Mouse (Mus musculus): Measurements from ENCODE around the gene Tbx4.

The Tbx4 gene

GRCm38 (mm10) chr11:85885665-85886428, at the start of gene Tbx4:
Gene Tbx4, plus strand, starts transcription at chr11:85886422.
- no peak for DNase-seq (ENCODE audit: low read depth, low spot score)

GRCm38 (mm10) chr11:85836523-85837290, 49.5 kb upstream of the Tbx4 start:
- no peak for DNase-seq (ENCODE audit: low read depth, low spot score)

- no peak for DNase-seq (ENCODE audit: low read depth, low spot score)
Measured at GRCm38 (mm10) chr11:85837291-85837647, 49.0 kb upstream of the Tbx4 start.

DNA sequence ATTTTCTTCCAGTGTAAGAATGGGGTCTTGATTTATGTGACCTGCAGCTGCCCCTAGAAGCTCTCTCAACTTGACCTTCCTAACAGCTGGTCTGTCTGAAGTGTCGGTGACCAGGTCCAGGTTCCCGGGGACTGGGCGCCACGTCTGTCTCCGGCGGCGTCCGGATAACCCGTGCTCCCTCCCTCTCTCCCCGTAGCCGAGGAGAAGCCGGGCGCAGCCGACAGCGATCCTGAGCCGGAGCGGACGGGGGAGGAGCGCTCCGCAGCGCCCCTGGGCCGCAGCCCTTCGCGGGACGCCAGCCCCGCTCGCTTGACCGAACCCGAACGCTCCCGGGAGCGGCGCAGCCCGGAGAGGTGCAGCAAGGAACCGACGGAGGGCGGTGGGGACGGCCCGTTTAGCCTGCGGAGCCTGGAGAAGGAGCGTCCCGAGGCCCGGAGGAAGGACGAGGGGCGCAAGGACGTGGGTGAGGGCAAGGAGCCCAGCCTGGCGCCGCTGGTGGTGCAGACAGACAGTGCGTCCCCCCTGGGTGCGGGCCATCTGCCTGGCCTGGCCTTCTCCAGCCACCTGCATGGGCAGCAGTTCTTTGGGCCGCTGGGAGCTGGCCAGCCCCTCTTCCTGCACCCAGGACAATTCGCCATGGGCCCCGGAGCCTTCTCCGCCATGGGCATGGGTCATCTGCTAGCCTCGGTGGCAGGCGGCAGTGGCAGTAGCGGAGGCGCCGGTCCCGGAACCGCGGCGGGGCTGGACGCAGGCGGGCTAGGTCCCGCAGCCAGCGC, 48.4 kb upstream of the Tbx4 start:
- no peak for DNase-seq (ENCODE audit: low read depth, low spot score)

- DNase-seq (ENCODE audit: low read depth, low spot score), result no peak
Measured at GRCm38 (mm10) chr11:85838424-85839257, 47.6 kb upstream of the Tbx4 start.

DNA sequence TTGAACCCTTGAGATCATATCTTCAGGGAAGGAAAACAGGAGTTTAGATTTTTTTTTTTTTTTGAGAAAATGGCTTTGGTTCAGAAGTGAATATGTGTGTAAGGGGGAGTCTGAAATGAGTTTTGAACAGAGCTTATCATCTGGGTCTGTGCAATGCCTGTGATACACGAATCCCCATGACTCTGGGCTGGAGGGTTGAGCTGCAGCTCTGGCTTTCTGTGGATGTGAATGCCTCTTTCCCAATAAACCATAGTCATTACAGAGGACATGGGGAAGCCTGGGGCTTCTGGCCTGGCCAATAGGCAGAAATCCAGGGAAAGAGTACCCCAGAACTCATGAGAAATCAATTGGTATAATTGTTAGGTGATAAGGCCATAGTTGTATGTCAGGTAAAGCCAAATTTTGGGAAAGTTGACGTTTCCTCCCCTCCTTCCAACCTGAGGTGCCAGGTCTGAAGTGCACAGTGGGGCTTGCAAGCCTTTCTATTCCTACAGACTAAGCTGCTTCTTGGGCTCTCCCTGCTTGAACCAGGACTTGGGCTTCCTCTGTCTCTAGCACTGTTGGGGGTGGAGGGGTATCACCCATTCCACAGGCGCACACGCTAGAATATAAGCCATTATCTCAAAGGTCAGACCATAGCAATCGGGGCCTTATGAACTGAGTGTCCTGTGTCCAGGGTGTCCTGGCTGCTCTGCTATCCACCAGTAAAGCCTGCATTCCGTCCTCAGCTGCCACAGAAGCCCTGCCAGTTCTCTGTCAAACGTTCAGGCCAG, 46.8 kb upstream of the Tbx4 start:
- DNase-seq (ENCODE audit: low read depth, low spot score), result no peak

DNA sequence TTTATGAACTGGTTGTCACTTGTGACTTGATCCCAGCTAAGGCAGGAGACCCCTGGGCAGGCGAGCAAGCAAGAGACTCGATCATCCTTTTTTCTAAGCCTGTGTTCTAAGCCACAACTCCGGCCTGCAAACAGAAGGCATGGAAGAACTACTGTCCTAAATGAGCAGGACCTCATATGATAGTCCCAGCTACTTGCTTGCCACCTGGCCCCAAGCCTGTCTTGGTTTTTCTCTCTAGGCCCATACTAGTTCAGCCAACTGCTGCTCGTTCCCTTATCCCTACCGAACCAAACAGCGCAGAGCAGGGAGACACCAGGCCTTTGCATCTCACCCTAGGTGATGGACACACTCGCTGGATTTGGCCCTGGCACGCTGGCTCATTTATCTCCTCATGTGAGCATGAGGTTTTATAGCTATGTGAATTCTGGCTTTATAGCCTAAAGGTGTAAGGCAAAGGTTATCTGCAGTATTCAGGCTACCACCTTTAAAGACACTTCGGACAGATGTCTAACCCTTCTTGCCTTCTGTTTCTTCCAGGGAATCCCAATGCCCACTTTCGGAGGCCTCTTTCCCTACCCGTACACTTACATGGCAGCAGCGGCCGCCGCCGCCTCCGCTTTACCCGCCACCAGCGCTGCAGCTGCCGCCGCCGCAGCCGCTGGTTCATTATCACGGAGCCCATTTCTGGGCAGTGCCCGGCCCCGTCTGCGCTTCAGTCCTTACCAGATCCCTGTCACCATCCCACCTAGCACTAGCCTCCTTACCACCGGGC, 46.0 kb upstream of the Tbx4 start:
- no peak for DNase-seq (ENCODE audit: low read depth, low spot score)

GRCm38 (mm10) chr11:85840803-85841145, 45.4 kb upstream of the Tbx4 start:
- no peak for DNase-seq (ENCODE audit: low read depth, low spot score)

DNA sequence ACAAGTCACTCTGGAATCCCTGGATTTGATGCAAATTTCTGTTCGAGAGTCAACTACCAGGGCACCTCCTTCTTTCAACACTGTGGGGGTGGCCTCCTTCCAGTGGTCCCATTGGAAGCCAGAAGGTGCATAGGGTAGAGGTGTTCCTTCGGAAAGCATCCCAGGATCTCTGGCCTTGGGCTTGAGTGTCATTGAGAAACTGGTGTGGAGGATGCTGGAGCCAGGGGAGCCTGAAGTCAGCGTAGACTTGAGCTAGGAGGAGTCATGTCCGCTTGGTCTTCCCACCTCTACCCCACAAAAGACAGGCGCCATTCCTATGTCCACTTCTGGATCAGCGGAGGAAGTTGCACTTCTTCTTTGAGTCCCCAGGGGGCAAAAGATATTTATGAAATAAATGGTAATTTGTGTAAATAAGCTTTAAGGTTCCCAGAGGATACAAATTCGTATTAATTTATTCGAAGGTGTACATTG, 45.0 kb upstream of the Tbx4 start:
- DNase-seq (ENCODE audit: low read depth, low spot score), result no peak

- DNase-seq (ENCODE audit: low read depth, low spot score), result no peak
Measured at GRCm38 (mm10) chr11:85841980-85842379, 44.2 kb upstream of the Tbx4 start.

DNA sequence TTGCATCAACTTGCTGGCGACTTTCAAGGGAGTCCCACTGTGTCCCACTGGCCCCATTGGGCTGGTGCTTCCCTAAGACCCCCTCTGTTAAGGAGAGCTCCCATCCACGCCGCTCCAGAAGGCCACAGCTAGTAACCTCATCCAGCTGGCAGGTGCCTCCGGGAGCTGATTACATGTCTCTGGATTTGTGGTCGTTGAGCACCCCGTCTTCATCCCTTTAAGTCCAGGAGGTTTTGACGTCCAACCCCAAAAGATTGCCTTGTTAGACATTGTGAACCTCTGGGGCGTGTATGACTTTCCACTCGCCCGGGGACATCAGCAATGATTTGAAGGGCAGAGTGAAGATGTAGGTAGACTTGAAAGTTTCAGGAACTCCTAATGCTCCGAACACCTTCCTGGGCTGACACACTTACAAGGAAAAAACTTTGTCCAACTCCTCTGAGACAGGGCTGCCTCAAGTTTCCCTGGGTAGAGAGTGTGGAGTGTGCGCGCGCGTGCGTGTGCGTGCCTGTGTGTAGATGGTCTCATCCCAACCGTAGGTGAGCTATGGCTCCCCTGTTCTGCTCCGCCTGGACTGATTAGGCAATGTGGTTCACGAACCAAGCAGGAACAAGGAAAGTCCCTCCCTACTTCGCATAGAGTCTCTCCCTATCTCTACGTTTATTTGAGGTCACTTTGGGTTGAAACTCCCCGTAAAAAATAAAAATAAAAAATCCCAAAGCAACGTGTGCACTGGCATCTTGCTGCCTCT, 43.5 kb upstream of the Tbx4 start:
- no peak for DNase-seq (ENCODE audit: low read depth, low spot score)

DNA sequence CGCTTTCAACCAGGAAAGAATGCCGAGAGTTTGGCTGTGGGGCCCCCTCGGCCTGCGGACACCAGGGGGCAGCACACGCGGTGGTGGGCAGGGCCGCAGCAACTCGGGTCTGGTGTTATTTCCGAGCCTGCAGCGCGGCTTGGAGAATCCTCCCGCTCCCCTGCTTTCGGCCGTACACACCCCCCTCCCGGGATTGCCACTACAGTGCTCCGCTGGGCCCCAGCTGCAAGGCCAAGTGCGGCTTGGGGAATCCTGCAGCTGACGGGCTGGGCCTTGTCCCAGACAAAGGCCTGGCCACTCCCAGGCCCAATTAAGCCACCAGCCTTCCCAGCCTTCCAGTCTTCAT, 42.9 kb upstream of the Tbx4 start:
- no peak for DNase-seq (ENCODE audit: low read depth, low spot score)

DNA sequence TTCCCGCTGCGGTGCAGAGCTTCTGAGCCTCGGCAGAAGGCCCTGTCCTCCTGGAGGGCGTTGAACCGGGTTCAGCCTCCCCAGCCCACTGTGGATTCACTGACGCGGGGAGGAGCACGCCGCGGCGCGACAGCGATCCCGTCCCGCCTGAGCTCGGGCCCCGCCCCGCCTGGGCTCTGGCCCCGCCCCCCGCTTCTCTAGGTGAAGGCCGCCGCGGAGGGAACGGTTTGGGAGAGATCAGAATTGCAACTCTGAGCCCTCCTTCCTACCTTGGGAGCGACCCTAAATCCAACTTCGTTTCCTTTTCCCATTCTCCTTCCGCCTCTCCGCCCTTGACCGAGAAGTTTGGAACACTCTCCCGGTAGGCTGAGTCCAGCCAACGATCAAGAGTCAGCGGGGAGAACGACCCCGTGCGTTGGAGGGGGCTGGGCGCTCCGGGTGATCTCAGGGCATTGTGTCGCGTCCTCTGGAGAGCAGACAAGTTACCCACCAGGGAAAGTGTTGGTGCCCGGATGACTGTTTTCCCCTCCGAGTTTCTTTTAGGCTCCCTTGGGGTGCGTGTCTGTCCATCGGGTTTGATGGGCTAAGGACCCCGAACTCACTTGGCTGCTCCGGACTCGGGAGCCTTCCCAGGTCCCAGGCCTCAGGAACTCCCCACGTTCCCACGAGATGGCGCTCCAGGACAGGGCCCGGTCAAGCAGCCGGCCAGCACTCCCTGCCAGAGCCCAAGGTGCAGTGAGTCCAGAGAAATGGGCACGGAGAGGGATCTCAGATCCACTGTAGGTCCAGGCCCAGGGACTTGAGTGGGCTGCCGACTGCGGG, 41.9 kb upstream of the Tbx4 start:
- DNase-seq (ENCODE audit: low read depth, low spot score), result no peak

DNA sequence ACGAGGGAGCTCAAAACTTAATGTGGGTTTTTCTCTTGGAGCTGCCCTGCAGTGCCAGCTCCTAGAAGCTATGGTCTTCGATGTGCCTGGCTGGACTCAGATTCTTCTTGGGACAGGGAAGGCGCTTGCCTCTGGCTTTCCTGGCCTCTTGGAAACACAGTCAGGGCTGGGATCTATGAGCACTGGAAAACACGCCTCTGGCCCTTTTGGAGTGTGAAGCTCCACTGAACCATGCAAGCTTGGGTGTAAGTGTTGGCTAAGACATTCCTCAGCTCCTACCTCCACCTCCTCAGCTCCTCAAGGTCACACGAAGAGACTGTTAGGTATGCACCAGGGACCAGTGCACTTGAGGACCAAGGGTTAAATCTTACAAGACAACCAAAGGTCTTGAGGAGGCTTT, 41.3 kb upstream of the Tbx4 start:
- no peak for DNase-seq (ENCODE audit: low read depth, low spot score)

- no peak for DNase-seq (ENCODE audit: low read depth, low spot score)
Measured at GRCm38 (mm10) chr11:85845921-85846320, 40.3 kb upstream of the Tbx4 start.

DNA sequence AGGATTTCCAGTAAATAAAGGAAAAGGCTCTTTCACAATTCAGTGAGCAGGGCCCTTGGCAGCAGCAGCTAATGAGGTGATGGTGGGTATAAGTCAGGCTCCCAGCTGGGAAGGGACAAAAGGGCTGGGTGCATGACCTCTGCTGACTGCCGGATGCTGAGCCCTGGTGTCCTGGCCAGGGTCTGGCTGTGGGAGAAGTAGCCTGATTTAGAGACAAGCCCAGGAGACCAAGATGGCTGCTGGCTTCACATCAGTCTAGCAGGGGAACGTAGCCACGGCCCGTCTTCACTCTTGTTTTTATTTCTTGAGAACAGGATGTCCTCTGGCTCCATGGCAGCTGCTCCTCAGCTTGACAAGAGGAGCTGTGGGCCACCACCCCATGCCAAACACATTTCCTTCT, 39.7 kb upstream of the Tbx4 start:
- DNase-seq (ENCODE audit: low read depth, low spot score), result no peak

DNA sequence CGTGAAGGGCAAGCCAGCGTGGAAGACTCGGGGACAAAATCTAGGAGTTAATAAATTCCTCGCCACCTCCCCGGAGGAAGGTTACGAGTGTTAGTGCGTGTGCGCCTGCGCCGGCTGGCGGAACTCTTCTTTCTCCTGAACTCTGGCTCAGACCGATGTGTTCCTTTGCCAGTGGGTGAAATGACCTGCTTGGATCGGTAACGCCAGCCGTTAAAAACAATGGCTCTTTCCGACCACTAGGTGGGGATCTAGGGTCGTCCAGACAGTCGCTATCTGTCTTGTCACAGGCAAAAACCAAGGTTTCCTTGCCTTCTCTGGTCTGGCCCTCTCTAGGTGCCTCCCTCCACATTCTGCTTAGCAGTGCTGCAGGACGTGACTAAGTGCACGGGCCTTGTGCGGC, 37.2 kb upstream of the Tbx4 start:
- DNase-seq (ENCODE audit: low read depth, low spot score), result no peak

DNA sequence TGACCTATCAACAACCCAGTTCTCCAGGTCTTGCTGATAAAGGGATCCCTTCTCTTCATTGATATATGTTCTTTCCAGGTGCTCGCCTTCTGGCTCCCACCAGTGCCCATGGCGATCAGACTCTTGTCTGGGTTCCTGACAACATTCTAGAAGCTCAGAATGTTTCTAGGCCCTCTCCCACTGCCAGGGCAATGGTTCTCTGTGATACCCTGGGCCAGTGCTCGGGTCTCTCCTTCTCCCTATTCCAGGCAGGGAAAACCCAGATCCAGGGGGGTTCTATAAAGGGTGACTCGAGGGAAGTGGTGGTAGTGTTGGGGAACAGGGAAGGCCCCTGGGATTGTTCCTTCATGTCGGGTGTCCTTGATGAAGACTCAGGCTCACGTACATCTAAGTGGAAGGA, 36.0 kb upstream of the Tbx4 start, which contains the start of gene Gm11444:
TSS of gene Gm11444 (minus strand) at position 101 of the 400 bp plus-strand sequence.
- no peak for DNase-seq (ENCODE audit: low read depth, low spot score)
